Mouse (Mus musculus) liver, adult (tissue): Measurements from ENCODE around the gene 9930104L06Rik.
"Not testable (repeated sequence)": the region's sequence is repeated elsewhere in the genome, so short reads cannot be mapped to it uniquely, and the experiment has no call there.

Experiments
- GATA4 ChIP-seq: IDR thresholded peaks from 2 replicates; pipeline ENCODE4 v1.6.1; 2014; ENCODE audit warnings: mild to moderate bottlenecking, low read length; ENCODE audit not compliant: insufficient replicate concordance

The 9930104L06Rik gene

DNA sequence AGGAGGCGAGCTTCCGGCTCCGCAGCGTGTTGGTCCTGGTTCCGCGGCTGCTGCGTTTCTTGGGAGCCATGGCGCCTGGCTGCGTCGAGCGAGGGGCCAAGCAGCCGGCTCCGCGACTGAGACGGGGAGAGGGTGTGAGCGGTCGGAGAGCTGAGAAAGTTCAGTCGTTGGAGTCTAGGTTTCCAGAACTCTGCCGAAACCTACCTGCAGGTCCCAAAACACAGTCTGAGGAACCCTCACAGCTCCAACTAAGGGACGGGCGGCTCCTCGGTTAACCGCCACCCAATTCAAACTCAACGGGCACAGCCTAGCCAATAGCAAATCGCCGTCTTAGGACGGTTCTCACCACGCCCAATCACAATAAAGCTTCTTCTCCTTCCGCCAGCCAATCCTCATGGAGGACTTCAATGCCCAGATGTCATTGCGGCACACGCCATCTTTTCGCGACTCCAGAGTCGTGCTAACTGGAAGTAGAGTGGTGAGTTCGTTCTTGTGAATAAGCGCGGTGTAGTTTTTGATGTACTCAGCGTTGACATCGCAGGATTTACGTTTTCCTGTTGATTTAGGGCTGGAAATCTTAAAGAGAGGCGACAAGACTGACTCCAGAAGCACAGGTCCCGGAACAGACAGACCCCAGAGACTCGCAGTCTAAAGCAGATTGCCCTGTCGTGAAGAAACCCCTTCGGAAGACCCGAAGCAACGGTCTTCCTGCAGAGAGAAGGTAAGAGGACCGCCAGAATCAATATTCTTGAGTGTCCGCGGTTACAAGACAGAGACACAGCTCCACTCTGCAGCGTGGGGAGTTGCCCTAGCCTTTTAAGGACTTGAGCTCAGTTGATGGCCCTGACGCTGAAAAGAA is at the start of gene 9930104L06Rik:
9930104L06Rik (plus strand) TSS at position 436 of the 859 bp plus-strand sequence.
- TF ChIP-seq GATA4 = no peak

DNA sequence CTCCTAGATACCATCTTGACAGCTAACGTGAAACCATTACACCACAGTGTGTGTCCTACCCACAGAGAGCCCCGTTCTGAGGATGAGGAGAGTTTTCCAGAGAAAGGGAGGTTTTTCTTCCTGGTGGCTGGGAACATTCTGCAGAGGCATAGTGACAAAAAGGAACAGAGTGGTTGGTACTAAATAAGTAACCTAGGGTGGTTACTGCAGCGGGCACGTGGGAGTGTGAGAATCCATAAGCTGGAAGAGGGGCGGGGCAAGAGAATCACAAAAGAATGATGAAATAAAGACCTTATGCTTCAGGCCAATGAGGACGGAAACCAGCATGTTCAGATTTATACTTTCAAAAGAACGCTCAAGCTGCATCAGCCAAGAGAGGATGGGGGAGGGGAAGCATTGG is 48.1 kb upstream of the 9930104L06Rik start:
- TF ChIP-seq GATA4 = no peak

DNA sequence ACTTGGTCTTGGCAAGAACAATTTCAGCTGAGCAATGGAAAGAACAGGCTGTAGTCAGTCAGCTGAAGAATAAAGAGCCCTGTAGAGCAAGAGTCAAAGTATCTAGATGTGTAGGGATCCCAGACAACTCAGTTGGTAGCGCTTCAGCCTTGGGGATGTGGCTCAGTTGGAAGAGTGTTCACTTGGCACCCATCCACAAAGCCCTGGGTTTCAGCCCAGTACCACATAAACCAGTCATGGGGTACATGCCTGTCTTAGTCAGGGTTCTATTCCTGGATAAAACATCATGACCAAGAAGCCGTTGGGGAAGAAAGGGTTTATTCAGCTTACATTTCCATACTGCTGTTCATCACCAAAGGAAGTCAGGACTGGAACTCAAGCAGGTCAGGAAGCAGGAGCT is 46.9 kb upstream of the 9930104L06Rik start:
- no peak for TF ChIP-seq GATA4

DNA sequence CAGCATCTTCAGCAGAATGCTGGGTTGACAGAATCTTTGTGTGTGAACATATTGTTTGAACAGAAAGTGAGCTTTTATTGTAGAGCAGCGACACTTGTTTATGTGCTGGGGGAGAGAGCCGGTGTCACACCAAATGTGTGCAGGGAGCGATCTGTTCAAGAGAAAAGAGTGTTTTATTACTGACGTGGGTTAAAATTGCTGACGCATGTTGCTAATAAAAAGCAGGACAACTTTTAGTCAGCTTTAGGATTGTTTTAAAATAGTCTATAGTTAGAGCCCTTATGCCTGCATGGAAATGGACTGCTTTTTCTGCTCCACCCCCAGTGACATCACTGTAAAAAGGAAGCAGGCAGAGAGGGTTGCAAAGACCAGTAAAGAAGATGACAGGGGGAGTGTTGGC is 46.0 kb upstream of the 9930104L06Rik start:
- no peak for TF ChIP-seq GATA4

DNA sequence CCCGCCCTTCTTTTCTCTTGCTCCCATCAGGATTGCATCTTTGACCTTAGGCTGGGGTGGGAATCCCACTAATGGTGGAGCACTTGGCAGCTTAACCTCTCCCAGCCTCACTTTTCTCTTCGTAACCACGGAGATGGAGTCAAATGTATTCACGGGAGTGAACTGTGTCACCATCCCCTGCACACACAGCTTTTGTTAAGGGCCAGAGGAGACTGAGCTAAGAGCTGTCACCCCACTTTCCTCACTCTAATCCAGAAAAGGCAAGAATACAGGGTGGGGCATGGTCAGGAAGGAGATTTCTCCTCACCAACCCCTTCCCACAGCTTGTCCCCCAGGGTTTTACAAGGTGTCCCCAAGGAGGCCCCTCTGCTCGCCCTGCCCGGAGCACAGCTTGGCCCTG is 43.1 kb upstream of the 9930104L06Rik start:
- TF ChIP-seq GATA4 = no peak

DNA sequence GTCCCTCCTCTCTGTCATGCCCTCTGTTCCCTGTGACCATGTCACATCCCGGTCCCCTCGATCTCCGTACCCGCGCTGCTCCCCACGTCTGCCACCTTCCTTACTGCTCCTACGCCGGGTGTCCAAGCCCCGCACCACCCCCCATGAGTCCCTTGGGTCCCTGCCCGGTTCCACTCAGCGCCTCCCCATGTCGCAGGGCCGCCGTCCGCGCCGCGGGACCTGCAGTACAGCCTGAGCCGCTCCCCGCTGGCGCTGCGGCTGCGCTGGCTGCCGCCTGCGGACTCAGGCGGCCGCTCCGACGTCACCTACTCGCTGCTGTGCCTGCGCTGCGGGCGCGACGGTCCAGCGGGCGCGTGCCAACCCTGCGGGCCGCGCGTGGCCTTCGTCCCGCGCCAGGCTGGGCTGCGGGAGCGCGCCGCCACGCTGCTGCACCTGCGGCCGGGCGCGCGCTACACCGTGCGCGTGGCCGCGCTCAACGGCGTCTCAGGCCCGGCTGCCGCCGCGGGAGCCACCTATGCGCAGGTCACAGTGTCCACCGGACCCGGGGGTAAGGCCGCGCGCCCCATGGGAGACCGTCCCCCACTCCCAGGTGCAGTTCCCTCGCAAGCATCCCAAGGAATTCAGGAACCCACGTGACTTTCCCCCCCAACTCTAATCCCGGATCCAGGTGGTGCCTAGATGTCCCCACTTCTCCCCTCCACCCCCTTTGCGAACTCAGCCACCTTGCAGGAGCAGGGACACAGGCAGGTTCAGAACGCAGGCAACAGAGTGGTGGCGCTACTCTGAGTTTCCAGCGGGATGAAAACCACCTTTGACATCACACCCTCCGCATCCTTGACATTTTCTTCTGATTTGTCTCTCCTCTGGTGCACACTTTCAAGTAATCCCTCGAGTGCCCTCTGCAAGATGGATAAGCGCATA is 42.1 kb upstream of the 9930104L06Rik start:
- TF ChIP-seq GATA4 = no peak

DNA sequence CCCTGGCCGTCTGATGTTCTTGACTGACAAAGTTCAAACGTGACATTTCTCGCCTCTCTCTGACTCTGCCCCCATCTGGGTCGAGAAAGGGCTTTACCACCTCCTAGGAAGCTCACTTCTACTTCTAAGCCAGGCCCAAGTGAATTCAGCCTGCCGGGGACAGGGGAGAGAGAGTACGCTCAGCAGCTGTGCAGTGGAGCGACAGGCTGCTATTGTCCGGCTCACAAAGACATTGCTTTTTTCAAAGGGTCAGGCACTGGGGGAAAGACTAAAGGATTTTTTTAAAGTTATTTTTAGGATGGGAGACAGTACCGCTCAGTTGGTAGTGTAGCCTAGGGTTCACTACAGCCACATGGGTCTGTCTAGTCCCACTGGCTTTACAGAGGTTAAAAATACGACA is 38.4 kb upstream of the 9930104L06Rik start:
- TF ChIP-seq GATA4 = no peak

DNA sequence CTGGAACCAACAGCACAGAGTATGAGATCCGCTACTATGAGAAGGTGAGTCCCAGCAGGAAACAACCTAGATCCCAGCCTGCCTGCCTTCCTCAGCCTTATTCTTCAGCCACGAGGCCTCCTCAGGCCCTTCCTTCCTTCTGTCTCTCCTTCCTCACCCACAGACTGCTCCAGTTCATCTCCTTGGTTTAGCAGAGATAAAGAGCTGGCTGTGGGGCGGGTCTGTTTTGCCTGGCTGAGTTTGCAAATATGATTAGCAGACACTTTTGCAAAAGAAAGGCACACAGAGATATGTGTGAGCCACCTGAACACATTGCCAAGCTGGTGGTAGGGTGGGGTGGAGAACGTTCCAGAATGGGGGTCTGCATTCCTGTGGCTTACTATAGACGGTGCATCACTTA is 36.9 kb upstream of the 9930104L06Rik start:
- TF ChIP-seq GATA4 = no peak

DNA sequence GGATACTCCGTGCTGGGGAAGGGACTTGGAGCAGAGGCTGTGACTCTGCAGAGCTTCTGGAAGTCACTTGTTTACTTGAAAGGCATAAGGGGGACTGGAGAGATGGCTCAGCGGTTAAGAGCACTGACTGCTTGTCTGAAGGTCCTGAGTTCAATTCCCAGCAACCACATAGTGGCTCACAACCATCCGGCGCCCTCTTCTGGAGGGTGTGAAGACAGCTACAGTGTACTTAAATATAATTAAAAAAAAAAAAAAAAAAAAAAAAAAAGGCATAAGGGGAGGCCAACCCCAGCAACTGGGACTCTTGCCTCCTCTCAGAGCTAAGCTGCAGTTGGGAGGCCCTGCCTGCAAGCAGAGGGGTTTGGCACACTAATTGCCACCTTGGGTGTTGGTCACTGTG is 31.4 kb upstream of the 9930104L06Rik start:
- no peak for TF ChIP-seq GATA4

DNA sequence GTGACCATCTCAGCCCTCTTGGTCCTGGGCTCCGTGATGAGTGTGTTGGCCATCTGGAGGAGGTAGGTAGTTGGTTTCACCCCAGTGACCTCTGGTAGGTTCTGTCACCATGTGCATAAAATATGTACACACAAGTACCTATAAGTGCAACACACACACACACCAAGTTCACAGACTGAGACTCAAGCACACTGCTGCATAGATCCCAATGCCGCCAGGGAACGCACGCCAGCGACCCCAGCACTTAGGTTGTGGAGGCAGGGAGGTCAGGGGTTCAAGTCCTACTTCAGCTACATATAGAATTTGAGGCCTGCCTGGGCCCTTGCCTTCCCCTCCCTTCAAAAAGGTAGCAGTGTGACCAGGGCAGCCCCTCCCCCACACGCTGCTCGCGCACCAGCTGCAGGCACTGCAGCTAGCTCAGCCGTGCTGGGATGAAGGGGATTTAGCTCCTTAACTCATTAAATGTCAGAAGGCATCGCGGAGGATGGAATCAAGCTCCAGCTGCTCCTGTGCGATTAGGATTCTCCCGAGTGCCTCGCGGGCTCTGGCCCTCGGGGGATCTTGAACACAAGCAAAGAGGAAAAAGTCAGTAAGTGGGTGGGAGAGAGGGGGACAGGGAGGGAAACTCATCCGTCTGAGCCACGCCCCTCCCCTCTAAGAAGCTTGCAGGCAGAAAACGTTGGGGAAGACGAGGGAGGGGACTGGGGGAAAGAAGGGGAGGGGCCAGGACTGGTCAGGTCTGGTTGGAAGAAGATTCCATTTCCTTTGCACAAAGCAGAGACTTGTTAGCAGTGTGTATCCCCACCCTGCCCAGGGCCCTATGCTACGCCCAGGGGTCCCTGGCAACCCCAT is 30.7 kb upstream of the 9930104L06Rik start:
- TF ChIP-seq GATA4 = no peak

DNA sequence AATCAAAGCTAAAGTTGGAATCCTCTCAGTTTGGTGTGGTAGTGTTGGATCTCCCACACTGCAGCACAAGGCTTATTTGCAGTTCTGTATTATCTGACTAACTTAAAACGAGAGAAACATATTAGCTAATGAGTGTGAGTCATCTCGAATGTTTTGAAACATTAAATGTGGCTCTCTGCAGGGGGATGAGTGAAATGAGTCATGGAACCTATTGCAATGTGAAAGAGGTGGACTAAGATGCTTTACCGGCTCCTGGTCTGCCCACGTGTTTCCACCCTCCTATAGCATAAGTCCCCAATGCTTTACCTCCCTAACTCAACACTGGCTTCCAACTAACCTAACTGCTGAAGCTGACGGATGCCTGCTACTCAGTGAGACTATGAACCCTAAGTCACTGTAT is 8.7 kb upstream of the 9930104L06Rik start:
- TF ChIP-seq GATA4 = no peak

DNA sequence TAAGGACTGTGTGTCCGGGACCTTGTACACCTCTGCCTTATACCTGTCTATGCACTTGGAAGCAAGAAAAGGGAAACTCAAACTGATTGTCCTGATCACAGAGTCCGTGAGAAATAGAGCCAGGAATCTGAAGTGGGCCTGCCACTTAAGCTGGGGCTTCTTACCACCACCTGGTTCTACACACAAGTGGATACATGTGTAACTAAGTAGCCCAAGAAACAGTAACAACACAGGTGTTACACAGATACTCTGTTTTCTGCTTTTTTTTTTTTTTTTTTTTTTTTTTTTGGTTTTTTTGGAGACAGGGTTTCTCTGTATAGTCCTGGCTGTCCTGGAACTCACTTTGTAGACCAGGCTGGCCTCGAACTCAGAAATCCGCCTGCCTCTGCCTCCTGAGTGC is 2.4 kb downstream of the 9930104L06Rik start, which contains the start of gene Cdca8:
Cdca8 (minus strand) TSS at position 101 of the 400 bp plus-strand sequence.
- not testable (repeated sequence) for TF ChIP-seq GATA4

DNA sequence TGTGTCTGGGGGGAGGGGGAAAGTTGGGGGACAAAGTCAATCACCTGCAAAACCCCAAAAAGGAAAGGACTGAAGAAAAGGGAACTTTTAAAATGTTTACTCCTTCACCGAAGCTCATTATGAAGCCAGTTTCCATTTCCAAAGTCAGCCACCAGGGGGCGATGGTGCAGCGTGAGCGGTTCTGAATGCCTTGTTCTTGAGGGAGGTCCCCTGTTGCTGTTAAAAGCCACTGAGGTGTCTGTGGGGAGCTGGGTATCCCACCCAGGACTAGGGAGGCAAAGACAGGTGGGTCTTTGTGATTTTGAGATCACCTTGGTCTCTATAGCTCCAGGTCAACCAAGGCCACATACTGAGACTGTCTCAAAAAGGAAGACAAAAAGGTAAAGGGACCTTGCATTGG is 6.2 kb downstream of the 9930104L06Rik start:
- no peak for TF ChIP-seq GATA4

DNA sequence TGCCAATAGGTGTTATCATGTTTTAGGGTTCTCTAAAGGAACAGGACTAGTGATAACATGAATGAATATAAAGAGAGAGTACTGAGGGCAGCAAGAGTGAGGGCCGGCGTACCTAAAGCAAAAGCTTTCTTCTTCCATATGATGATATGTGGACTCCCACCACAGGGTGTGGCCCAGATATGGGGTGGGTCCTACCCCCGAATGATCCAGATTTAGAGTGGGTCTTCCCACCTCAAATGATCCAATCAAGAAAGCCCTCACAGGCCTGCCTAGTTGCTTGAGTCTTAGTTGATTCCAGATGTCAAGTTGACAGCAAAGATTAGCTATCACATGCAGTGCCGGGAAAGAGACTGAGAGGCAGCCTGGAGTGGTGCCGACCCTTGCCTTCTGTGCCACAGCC is 6.9 kb downstream of the 9930104L06Rik start:
- no peak for TF ChIP-seq GATA4

DNA sequence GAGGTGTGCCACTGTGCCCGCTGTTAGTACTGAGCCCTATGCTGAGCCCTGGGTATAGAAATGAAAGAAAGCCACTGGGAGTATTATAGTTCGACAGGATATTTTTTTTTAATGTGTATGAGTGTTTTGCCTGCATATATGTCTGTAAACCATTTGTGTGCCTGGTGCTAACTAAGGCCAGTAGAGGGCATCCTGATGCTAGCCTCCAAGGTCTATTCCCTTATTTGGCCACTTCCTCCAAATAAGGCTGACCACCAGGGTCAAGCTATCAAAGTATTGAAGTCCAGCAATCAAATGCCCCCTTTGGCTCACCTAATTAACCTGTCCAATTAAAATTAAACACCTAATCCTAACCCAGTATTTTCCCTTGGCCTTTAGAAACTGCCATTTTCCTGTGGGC is 8.1 kb downstream of the 9930104L06Rik start:
- no peak for TF ChIP-seq GATA4
